Mouse (Mus musculus): ENCODE results near the gene Prkce. TPM values are rescaled to one million over a fixed set of nuclear protein-coding genes. Genes with fewer than 3 reads are reported as not detected.

Gene Prkce
- 5.0 TPM in 2 replicates for polyA plus RNA-seq (2015; fragmentation: Nextera tagmentation; extraction: Ambion mirVana)

DNA sequence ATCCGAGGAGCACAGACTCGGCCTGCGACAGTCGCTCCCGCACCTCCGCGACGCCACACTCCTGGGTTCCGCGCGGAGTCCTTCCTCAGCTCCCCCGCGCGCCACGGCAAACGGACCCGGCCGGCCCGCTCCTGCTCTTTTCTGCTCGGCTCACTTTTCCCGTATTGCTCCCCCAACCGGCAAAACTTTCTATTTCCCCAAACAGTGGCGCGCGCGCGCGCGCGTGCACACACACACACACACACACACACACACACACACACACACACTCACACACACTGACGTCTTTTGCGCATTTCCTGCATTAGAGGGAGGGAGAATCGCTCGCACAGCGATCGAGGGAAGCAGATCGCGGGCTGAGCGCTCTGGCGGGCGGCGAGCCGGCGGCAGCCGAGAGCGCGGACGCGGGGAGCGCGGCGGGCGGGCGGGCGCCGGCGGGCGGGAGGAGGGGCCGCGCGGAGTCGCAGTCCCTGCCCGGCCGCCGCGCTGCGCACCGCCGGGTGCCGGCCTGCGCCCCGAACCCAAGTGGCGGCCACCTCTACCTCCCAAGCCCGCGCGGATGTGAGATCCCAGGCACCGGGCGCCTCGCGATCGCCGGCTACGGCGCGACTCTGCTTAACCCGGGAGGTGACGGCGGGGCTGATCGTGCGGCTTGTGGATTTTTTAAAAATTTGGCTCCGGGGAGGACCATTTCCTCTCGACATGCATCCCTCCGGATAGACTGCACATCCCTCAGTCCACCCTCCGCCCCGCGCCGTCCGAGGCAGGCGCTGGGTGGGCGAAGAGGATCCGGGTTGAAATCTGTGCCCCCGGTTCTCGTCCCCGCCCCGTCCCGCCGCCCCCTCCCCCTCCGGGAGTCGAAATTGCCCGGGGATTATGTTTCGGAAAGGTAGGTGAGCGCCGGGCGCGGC, at the start of gene Prkce:
Gene Prkce (plus strand): TSS at position 466 of the 911 bp plus-strand sequence.
- peak within 1 kb of the TSS; percentile 94 for H3K9ac ChIP-seq (ENCODE audit: low read depth, low read length)
- peak; percentile 65 for ATAC-seq

DNA sequence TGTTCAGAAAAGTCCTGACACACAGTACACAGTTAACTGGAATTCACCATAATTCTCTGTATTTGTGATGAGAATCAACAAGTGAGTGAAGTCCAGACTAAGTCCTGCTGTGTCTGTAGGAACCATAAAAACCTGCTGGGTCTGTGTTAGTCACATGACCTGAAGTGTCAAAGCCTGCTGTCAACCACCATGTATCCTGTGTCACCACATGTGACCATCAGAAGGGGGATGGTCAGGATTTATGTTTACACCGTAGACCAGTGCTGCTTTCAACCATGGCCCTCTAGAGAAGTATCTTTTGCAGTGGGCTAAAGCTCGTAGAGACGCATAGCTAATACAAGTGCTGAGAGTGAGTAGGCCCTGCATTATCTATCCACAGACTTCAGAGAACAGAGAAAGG, 44.4 kb upstream of the Prkce start:
- Histone ChIP-seq H3K4me2 (ENCODE audit: low read depth, low read length) (no peak overlapping the region), H3K4me1 (ENCODE audit: control insufficient read depth, insufficient read depth, low read length) (no peaks in the 10 kb centered on the region), H3K9ac (ENCODE audit: low read depth, low read length) (no peak overlapping the region), H3K27ac (ENCODE audit: low read length) (no peak overlapping the region), H3K36me3 (ENCODE audit: control insufficient read depth, insufficient read depth, low read length) (peaks cover 2% of the 10 kb centered on the region; the same call in 1 of the 2 replicates), H3K4me3 (ENCODE audit: low read length) (no peak overlapping the region), H3K9me3 (ENCODE audit: control insufficient read depth, low read length) (no peaks in the 10 kb centered on the region), H3K27me3 (replicated peaks; ENCODE audit: control insufficient read depth, insufficient read depth, low read length) (no peaks in the 10 kb centered on the region)
- no peak for ATAC-seq
- 92% methylated on average over 3 of the region's 3 CpGs for WGBS

More for the DNA sequence above, at the start of gene Prkce:
- Histone ChIP-seq H3K27me3 (replicated peaks; ENCODE audit: control insufficient read depth, insufficient read depth, low read length) (no peaks in the 10 kb centered on the region), H3K4me1 (ENCODE audit: control insufficient read depth, insufficient read depth, low read length) (peaks cover 35% of the 10 kb centered on the region), H3K36me3 (ENCODE audit: control insufficient read depth, insufficient read depth, low read length) (no peaks in the 10 kb centered on the region), H3K4me2 (ENCODE audit: low read depth, low read length) (peak within 1 kb of the TSS; percentile 96), H3K4me3 (ENCODE audit: low read length) (peak within 1 kb of the TSS; percentile 84), H3K9me3 (ENCODE audit: control insufficient read depth, low read length) (no peaks in the 10 kb centered on the region), H3K27ac (ENCODE audit: low read length) (peak within 1 kb of the TSS; percentile 99)
- WGBS = under 1% methylated on average over 105 of the region's 115 CpGs

DNA sequence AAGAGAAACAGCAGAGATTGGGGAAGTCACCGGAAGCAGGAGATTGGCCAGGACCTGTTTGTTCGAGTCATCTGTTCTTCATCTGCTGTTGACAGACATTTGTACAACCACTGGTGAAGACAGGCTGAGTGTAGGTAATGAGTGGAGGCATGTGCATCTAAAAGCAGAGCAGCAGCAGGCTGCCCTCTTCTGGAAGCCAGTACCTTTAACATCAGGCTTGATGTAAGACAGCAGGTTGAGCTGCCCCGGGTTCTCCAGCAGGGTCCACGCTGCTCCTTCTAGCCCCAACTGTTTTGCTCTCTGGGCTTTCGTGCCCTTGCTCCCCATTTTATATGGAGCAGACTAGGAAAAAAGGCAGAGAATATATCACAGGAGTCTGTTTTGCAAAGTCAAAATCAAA, 41.7 kb upstream of the Prkce start:
- ATAC-seq = no peak
- H3K27ac ChIP-seq (ENCODE audit: low read length) = no peak overlapping the region
- no peak overlapping the region for H3K4me3 ChIP-seq (ENCODE audit: low read length)
- H3K4me1 ChIP-seq (ENCODE audit: control insufficient read depth, insufficient read depth, low read length) = no peaks in the 10 kb centered on the region
- 80% methylated on average over 5 of the region's 5 CpGs for WGBS
- no peak overlapping the region for H3K4me2 ChIP-seq (ENCODE audit: low read depth, low read length)
- H3K9me3 ChIP-seq (ENCODE audit: control insufficient read depth, low read length) = no peaks in the 10 kb centered on the region
- no peak overlapping the region for H3K9ac ChIP-seq (ENCODE audit: low read depth, low read length)
- no peaks in the 10 kb centered on the region for H3K27me3 ChIP-seq (replicated peaks; ENCODE audit: control insufficient read depth, insufficient read depth, low read length)
- 0 out of 2 replicates have a peak, but pooled peaks cover 2% of the 10 kb centered on the region for H3K36me3 ChIP-seq (ENCODE audit: control insufficient read depth, insufficient read depth, low read length)

DNA sequence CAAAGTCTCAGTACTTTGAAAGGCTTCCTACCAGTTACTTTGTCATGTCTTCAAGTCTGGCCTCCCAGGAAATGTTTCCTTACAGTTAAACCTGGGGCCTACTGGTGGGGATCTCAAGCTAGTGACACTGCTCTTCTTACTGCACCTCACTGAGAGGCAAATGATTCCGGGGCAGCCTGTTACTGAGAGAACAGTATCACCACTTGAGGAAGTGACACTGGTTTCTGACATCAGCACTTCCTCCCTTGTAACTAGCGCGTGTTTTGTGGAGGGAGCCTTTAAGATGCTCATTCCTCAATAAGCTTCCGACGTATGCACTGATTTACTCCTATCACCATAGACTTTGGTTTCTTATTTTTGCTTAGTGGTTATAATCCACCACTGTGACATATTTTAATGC, 39.4 kb upstream of the Prkce start:
- Histone ChIP-seq H3K4me1 (ENCODE audit: control insufficient read depth, insufficient read depth, low read length) (no peaks in the 10 kb centered on the region), H3K4me3 (ENCODE audit: low read length) (no peak overlapping the region), H3K27me3 (replicated peaks; ENCODE audit: control insufficient read depth, insufficient read depth, low read length) (no peaks in the 10 kb centered on the region), H3K9me3 (ENCODE audit: control insufficient read depth, low read length) (no peaks in the 10 kb centered on the region), H3K4me2 (ENCODE audit: low read depth, low read length) (no peak overlapping the region), H3K27ac (ENCODE audit: low read length) (no peak overlapping the region), H3K9ac (ENCODE audit: low read depth, low read length) (no peak overlapping the region), H3K36me3 (ENCODE audit: control insufficient read depth, insufficient read depth, low read length) (0 out of 2 replicates have a peak, but pooled peaks cover 2% of the 10 kb centered on the region)
- WGBS = 96% methylated on average over 5 of the region's 5 CpGs
- ATAC-seq = no peak

DNA sequence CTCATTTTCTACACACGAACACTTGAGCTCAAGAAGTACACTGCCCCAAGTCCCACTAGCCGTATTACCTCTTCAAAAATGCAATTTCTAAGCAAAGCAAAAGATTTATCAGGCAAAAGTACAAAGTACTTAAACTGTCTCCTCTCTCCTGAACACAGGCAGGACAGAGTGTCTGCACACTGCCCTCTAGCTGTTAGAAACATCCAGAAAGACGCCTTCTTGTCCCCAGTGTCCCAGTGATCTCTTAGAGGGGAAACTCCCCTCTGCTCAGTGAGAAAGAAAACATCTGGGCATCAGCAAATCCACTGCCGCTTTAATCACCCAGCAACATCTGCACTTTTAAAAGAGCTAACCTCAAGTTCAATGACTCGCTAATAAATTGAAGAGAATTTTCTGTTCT, 35.1 kb upstream of the Prkce start:
- 62% methylated on average over 5 of the region's 5 CpGs for WGBS
- H3K36me3 ChIP-seq (ENCODE audit: control insufficient read depth, insufficient read depth, low read length) = peaks cover 2% of the 10 kb centered on the region; the same call in 1 of the 2 replicates

DNA sequence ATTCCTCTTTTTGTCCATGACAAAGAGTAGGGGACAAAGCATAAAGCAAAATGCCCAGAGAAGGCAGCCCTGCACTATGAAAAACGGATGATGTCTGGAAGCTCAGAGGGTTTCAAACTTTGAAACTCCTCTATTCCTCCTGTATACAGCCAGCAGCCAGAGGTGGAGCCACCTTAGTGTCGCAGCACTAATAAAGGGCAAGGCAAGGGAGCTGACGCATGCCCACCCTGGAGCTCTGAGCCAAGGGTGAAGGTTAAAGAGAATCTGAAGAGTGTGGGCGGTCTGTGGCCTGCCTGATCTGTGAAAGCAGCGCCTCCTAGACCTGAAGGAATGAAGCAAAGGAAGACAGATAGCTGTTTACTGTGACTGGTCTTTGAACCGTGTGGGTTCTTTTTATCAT, 33.1 kb upstream of the Prkce start:
- Histone ChIP-seq H3K36me3 (ENCODE audit: control insufficient read depth, insufficient read depth, low read length) (peaks cover 5% of the 10 kb centered on the region; the same call in 1 of the 2 replicates), H3K4me3 (ENCODE audit: low read length) (no peak overlapping the region), H3K27ac (ENCODE audit: low read length) (no peak overlapping the region), H3K9me3 (ENCODE audit: control insufficient read depth, low read length) (no peaks in the 10 kb centered on the region), H3K9ac (ENCODE audit: low read depth, low read length) (no peak overlapping the region), H3K4me1 (ENCODE audit: control insufficient read depth, insufficient read depth, low read length) (no peaks in the 10 kb centered on the region), H3K27me3 (replicated peaks; ENCODE audit: control insufficient read depth, insufficient read depth, low read length) (no peaks in the 10 kb centered on the region), H3K4me2 (ENCODE audit: low read depth, low read length) (no peak overlapping the region)
- WGBS = 77% methylated on average over 6 of the region's 6 CpGs
- no peak for ATAC-seq

More for the DNA sequence above, 35.1 kb upstream of the Prkce start:
- Histone ChIP-seq H3K27ac (ENCODE audit: low read length) (no peak overlapping the region), H3K4me1 (ENCODE audit: control insufficient read depth, insufficient read depth, low read length) (no peaks in the 10 kb centered on the region), H3K4me3 (ENCODE audit: low read length) (no peak overlapping the region), H3K9ac (ENCODE audit: low read depth, low read length) (no peak overlapping the region), H3K27me3 (replicated peaks; ENCODE audit: control insufficient read depth, insufficient read depth, low read length) (no peaks in the 10 kb centered on the region), H3K4me2 (ENCODE audit: low read depth, low read length) (no peak overlapping the region), H3K9me3 (ENCODE audit: control insufficient read depth, low read length) (no peaks in the 10 kb centered on the region)
- no peak for ATAC-seq

DNA sequence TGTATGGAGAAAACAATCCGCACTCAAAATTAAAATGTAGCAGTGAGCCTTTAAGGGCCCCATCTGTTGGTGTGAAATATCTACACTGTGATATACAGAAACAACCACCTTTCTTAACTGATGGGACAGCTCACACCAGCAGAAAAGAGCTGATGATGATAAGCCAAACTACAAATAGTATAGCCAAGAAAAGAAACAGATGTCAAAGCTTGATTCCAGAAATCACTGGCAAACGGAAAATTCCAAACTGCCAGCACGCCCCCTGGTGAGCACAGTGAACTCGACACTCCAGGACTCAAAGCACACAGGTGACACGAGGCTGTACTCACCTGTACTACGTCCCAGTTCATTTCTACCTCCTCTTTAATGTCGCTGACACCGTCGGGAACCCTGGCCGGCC, 31.8 kb upstream of the Prkce start:
- 81% methylated on average over 10 of the region's 10 CpGs for WGBS
- ATAC-seq = no peak
- Histone ChIP-seq H3K4me2 (ENCODE audit: low read depth, low read length) (no peak overlapping the region), H3K4me3 (ENCODE audit: low read length) (no peak overlapping the region), H3K4me1 (ENCODE audit: control insufficient read depth, insufficient read depth, low read length) (no peaks in the 10 kb centered on the region), H3K27me3 (replicated peaks; ENCODE audit: control insufficient read depth, insufficient read depth, low read length) (no peaks in the 10 kb centered on the region), H3K36me3 (ENCODE audit: control insufficient read depth, insufficient read depth, low read length) (peaks cover 5% of the 10 kb centered on the region; the same call in 1 of the 2 replicates), H3K9me3 (ENCODE audit: control insufficient read depth, low read length) (no peaks in the 10 kb centered on the region), H3K27ac (ENCODE audit: low read length) (no peak overlapping the region), H3K9ac (ENCODE audit: low read depth, low read length) (no peak overlapping the region)

DNA sequence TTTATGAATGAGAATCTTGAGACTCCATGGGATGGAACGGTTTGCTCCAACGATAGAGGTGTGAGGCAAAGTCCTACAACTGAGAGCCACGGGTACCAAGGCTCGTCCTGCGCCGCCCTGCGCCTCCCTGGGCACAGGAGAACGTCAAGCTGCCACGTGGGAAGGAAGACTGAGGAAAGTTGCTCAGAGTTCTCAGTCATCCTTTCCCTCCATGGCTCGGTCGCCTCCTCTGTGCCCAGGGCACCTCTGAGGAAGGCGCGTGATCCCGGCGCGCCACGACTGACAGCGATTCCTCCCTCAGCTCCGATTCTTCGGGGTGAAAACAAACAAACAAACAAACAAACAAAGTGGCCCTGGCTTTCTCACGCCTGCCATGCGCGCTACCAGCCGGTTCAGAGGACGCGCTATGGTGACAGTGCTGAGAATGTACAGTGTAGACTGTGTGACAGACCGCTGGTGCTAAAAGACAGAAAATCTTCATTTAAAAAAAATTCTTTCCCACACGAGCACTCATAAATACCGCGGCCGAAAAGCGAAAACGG, 23.0 kb upstream of the Prkce start:
- WGBS = under 1% methylated on average over 33 of the region's 33 CpGs
- Histone ChIP-seq H3K4me1 (ENCODE audit: control insufficient read depth, insufficient read depth, low read length) (peaks cover 12% of the 10 kb centered on the region), H3K9me3 (ENCODE audit: control insufficient read depth, low read length) (no peaks in the 10 kb centered on the region), H3K4me2 (ENCODE audit: low read depth, low read length) (peak overlapping the region; percentile 85), H3K36me3 (ENCODE audit: control insufficient read depth, insufficient read depth, low read length) (no peaks in the 10 kb centered on the region), H3K27me3 (replicated peaks; ENCODE audit: control insufficient read depth, insufficient read depth, low read length) (no peaks in the 10 kb centered on the region), H3K4me3 (ENCODE audit: low read length) (peak overlapping the region; percentile 60), H3K27ac (ENCODE audit: low read length) (no peak overlapping the region), H3K9ac (ENCODE audit: low read depth, low read length) (peak overlapping the region; percentile 77)
- peak; percentile 84 for ATAC-seq

DNA sequence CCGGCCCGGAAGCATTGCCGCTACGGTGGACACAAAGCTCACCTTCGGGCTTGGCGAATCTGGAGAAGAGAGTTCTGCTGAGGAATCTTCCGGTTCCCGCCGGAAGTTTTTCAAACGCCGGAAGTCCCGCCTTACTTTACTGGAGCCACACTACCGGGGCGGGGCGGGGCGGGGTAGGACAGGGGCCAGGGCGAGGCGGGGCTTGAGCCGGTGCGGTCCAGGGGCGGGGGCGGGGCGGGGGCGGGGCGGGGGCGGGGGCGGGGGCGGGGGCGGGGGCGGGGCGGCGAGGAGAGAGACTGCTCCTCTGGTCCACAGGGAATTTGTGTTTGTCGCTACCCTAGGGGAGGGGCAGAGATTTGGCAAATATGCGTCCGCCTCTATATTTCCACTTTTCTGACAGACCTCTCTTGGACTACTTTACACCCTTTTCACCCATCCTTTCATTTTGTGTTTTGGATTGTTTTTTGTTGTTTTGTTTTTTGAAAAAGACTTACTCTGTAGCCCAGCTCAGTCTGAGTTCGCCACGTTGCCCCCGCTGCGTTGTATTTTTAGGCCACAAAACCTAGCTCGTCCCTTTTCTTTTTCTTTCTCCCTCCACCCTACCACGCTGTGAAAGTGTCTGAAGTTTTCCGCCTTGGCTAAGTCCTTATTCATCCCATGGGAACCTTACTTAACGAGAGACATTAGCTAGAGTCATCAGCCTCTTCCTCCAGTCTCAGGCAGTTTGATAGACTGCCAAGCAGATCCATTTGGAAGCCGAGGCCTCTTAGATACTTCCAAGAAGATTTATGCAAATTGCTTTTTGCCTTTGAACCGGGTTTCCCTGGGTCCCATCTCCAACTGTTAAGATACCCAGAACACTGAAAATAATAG, 22.3 kb upstream of the Prkce start, which contains the start of gene Srbd1:
Gene Srbd1 (minus strand): TSS at position 97 of the 873 bp plus-strand sequence.
- Histone ChIP-seq H3K4me3 (ENCODE audit: low read length) (peak within 1 kb of the TSS; percentile 60), H3K4me1 (ENCODE audit: control insufficient read depth, insufficient read depth, low read length) (peaks cover 12% of the 10 kb centered on the region), H3K36me3 (ENCODE audit: control insufficient read depth, insufficient read depth, low read length) (no peaks in the 10 kb centered on the region), H3K4me2 (ENCODE audit: low read depth, low read length) (peak within 1 kb of the TSS; percentile 85), H3K9me3 (ENCODE audit: control insufficient read depth, low read length) (no peaks in the 10 kb centered on the region), H3K27ac (ENCODE audit: low read length) (peak within 1 kb of the TSS; percentile 39), H3K9ac (ENCODE audit: low read depth, low read length) (peak within 1 kb of the TSS; percentile 77), H3K27me3 (replicated peaks; ENCODE audit: control insufficient read depth, insufficient read depth, low read length) (no peaks in the 10 kb centered on the region)
- 2% methylated on average over 32 of the region's 45 CpGs for WGBS
- peak; percentile 96 for ATAC-seq
